Mouse (Mus musculus): ENCODE results near the gene Cask.

- TF ChIP-seq CTCF (IDR thresholded peaks at IDR 0.05 in 2 of 3, conservative IDR thresholded peaks at IDR 0.05 in 1 of 3; ENCODE audit: control insufficient read depth in 1 of 3, insufficient read depth in 1 of 3, low read depth in 2 of 3, low read length in 3 of 3, poor library complexity in 1 of 3, severe bottlenecking in 1 of 3) (no peak), POLR2A (IDR thresholded peaks at IDR 0.05; ENCODE audit: control insufficient read depth in 1 of 2, insufficient read depth in 1 of 2, low read depth in 1 of 2, low read length in 2 of 2, poor library complexity in 1 of 2) (no peak), EP300 (IDR thresholded peaks at IDR 0.05; ENCODE audit: low read depth in 1 of 2, low read length in 2 of 2) (no peak), NRF1 (IDR thresholded peaks at IDR 0.05; ENCODE audit: insufficient read depth, low read depth, low read length, poor library complexity, severe bottlenecking) (no peak), MXI1 (IDR thresholded peaks at IDR 0.05; ENCODE audit: low read depth, low read length) (no peak), ZNF384 (IDR thresholded peaks at IDR 0.05; ENCODE audit: low read depth, low read length) (no peak)
These were observed 7.9 kb upstream of the Cask start for GRCm38 (mm10) chrX:13859051-13859450.
